Mouse (Mus musculus) forebrain, postnatal 0 days (tissue): ENCODE results near the gene Cgnl1. TPM values are rescaled to one million over a fixed set of nuclear protein-coding genes. Genes with fewer than 3 reads are reported as not detected.

Experiments used
- ATAC-seq: fragments of 200-750 bp; cut with Nextera tagmentation; 2 replicates; pipeline ENCODE4 v1.8.0; 2017; ENCODE audit warnings: mild to moderate bottlenecking, moderate library complexity
- DNase-seq: peaks from one replicate; pipeline ENCODE4 v3.0.0-alpha.2; 2015
- H3K27ac ChIP-seq: fragments of 300-500 bp; sonication (generic); 2 replicates; pipeline ENCODE4 v1.5.1; 2014; ENCODE audit warnings: low read depth, mild to moderate bottlenecking, antibody characterized with exemption, low read length, moderate library complexity, mixed read lengths
- H3K27me3 ChIP-seq: fragments of 300-500 bp; sonication (generic); 2 replicates; pipeline ENCODE4 v1.6.1; 2014; ENCODE audit warnings: mild to moderate bottlenecking, low read length, mixed read lengths; ENCODE audit not compliant: insufficient read depth
- H3K36me3 ChIP-seq: fragments of 300-500 bp; sonication (generic); 2 replicates; pipeline ENCODE4 v1.6.1; 2014; ENCODE audit warnings: mild to moderate bottlenecking, moderate library complexity; ENCODE audit not compliant: insufficient read depth
- H3K4me1 ChIP-seq: fragments of 300-500 bp; sonication (generic); 2 replicates; pipeline ENCODE4 v1.6.1; 2014; ENCODE audit warnings: antibody characterized with exemption; ENCODE audit not compliant: insufficient read depth
- H3K4me2 ChIP-seq: fragments of 300-500 bp; sonication (generic); 2 replicates; pipeline ENCODE4 v1.6.1; 2014; ENCODE audit warnings: low read depth, mild to moderate bottlenecking, moderate library complexity
- H3K4me3 ChIP-seq: fragments of 300-500 bp; sonication (generic); 2 replicates; pipeline ENCODE4 v1.5.1; 2014; ENCODE audit warnings: low read depth, low read length, mixed read lengths
- H3K9ac ChIP-seq: fragments of 300-500 bp; sonication (generic); 2 replicates; pipeline ENCODE4 v1.6.1; 2014; ENCODE audit warnings: mild to moderate bottlenecking
- H3K9me3 ChIP-seq: fragments of 300-500 bp; sonication (generic); 2 replicates; pipeline ENCODE4 v1.6.1; 2016; ENCODE audit warnings: low read length
- CTCF ChIP-seq: sonication (generic); IDR thresholded peaks from 2 replicates; pipeline ENCODE4 v1.5.1; 2016; ENCODE audit warnings: antibody characterized with exemption, control low read depth, low read depth
- WGBS: fragments of 180-500 bp; shearing (Covaris S2); extraction: QIAGEN DNeasy Blood & Tissue Kit; methylation state at CpG from one replicate; pipeline ENCODE4 v1.1.7; 2014; 5-methylcytosine and 5-hydroxymethylcytosine counted together
- polyA plus RNA-seq: library from polyadenylated mRNA; unstranded; fragments of >200 nt; fragmentation: Nextera tagmentation; extraction: Ambion mirVana; gene quantifications from 2 replicates; pipeline ENCODE4 v1.2.1, GENCODE M21; 2015
- total RNA-seq: library from RNA; depleted of rRNA; stranded (reverse); fragments of >200 nt; gene quantifications from 2 replicates; pipeline ENCODE4 v1.2.3, GENCODE M21; 2014

Cgnl1 gene
- total and polyA plus RNA-seq, 2 experiments from 2014 or later, result 5.0 to 8.5 TPM

GRCm38 (mm10) chr9:71666432-71666831 lies 105.0 kb downstream of the Cgnl1 start:
- H3K4me3 ChIP-seq, result no peak overlapping the region
- no peak overlapping the region for H3K27ac ChIP-seq
- no peaks in the 10 kb centered on the region for H3K36me3 ChIP-seq
- no peaks in the 10 kb centered on the region for H3K27me3 ChIP-seq
- H3K9me3 ChIP-seq, result no peaks in the 10 kb centered on the region
- no peaks in the 10 kb centered on the region for H3K4me1 ChIP-seq
- H3K4me2 ChIP-seq, result no peak overlapping the region
- TF ChIP-seq CTCF, result no peak
- no peak for DNase-seq
- ATAC-seq, result no peak
- no peak overlapping the region for H3K9ac ChIP-seq
- 77% methylated on average over 6 of the region's 6 CpGs for WGBS

- H3K4me2 ChIP-seq, result no peak overlapping the region
- no peak overlapping the region for H3K9ac ChIP-seq
- no peaks in the 10 kb centered on the region for H3K9me3 ChIP-seq
- TF ChIP-seq CTCF, result no peak
- no peaks in the 10 kb centered on the region for H3K27me3 ChIP-seq
- WGBS, result 93% methylated on average over 3 of the region's 3 CpGs
- H3K4me1 ChIP-seq, result no peaks in the 10 kb centered on the region
- no peak overlapping the region for H3K27ac ChIP-seq
- no peaks in the 10 kb centered on the region for H3K36me3 ChIP-seq
- no peak overlapping the region for H3K4me3 ChIP-seq
- ATAC-seq, result no peak
- no peak for DNase-seq
These were observed 105.9 kb downstream of the Cgnl1 start for GRCm38 (mm10) chr9:71665493-71665892.

GRCm38 (mm10) chr9:71664855-71665254 lies 106.5 kb downstream of the Cgnl1 start:
- WGBS, result 84% methylated on average over 3 of the region's 3 CpGs
- no peak for TF ChIP-seq CTCF
- H3K4me2 ChIP-seq, result no peak overlapping the region
- DNase-seq, result no peak
- H3K9me3 ChIP-seq, result no peaks in the 10 kb centered on the region
- H3K27ac ChIP-seq, result no peak overlapping the region
- no peak overlapping the region for H3K4me3 ChIP-seq
- no peaks in the 10 kb centered on the region for H3K27me3 ChIP-seq
- H3K9ac ChIP-seq, result no peak overlapping the region
- ATAC-seq, result no peak
- H3K36me3 ChIP-seq, result no peaks in the 10 kb centered on the region
- H3K4me1 ChIP-seq, result no peaks in the 10 kb centered on the region

- H3K4me3 ChIP-seq, result no peak overlapping the region
- DNase-seq, result no peak
These were observed 107.8 kb downstream of the Cgnl1 start for GRCm38 (mm10) chr9:71663421-71664217.

GRCm38 (mm10) chr9:71660540-71660939 lies 110.9 kb downstream of the Cgnl1 start:
- no peak for TF ChIP-seq CTCF
- no peak overlapping the region for H3K27ac ChIP-seq
- no peak overlapping the region for H3K4me2 ChIP-seq
- ATAC-seq (no peak), DNase-seq (no peak)
- H3K9me3 ChIP-seq, result no peaks in the 10 kb centered on the region
- H3K4me1 ChIP-seq, result no peaks in the 10 kb centered on the region
- no peaks in the 10 kb centered on the region for H3K36me3 ChIP-seq
- H3K27me3 ChIP-seq, result no peaks in the 10 kb centered on the region
- WGBS, result 75% methylated on average over 9 of the region's 9 CpGs
- H3K9ac ChIP-seq, result no peak overlapping the region
- no peak overlapping the region for H3K4me3 ChIP-seq

More at GRCm38 (mm10) chr9:71663421-71664217, 107.8 kb downstream of the Cgnl1 start:
- 54% methylated on average over 11 of the region's 11 CpGs for WGBS
- no peaks in the 10 kb centered on the region for H3K27me3 ChIP-seq
- H3K36me3 ChIP-seq, result no peaks in the 10 kb centered on the region
- H3K4me1 ChIP-seq, result no peaks in the 10 kb centered on the region
- H3K9ac ChIP-seq, result no peak overlapping the region
- no peaks in the 10 kb centered on the region for H3K9me3 ChIP-seq
- no peak for TF ChIP-seq CTCF
- no peak overlapping the region for H3K4me2 ChIP-seq
- H3K27ac ChIP-seq, result no peak overlapping the region
- no peak for ATAC-seq

- ATAC-seq (no peak), DNase-seq (no peak)
- no peaks in the 10 kb centered on the region for H3K27me3 ChIP-seq
- no peaks in the 10 kb centered on the region for H3K9me3 ChIP-seq
- H3K4me1 ChIP-seq, result no peaks in the 10 kb centered on the region
- no peak overlapping the region for H3K4me2 ChIP-seq
- no peak overlapping the region for H3K27ac ChIP-seq
- no peak for TF ChIP-seq CTCF
- H3K36me3 ChIP-seq, result no peaks in the 10 kb centered on the region
- no peak overlapping the region for H3K4me3 ChIP-seq
- 66% methylated on average over 5 of the region's 5 CpGs for WGBS
- no peak overlapping the region for H3K9ac ChIP-seq
These were observed 111.7 kb downstream of the Cgnl1 start for GRCm38 (mm10) chr9:71659681-71660080.

- no peak for DNase-seq
- no peak overlapping the region for H3K9ac ChIP-seq
- H3K9me3 ChIP-seq, result no peaks in the 10 kb centered on the region
- H3K36me3 ChIP-seq, result no peaks in the 10 kb centered on the region
- no peak overlapping the region for H3K4me2 ChIP-seq
- ATAC-seq, result no peak
- H3K4me3 ChIP-seq, result no peak overlapping the region
- no peaks in the 10 kb centered on the region for H3K27me3 ChIP-seq
- no peaks in the 10 kb centered on the region for H3K4me1 ChIP-seq
- WGBS, result 97% methylated on average over 1 of the region's 1 CpGs
- TF ChIP-seq CTCF, result no peak
- H3K27ac ChIP-seq, result no peak overlapping the region
These were observed 114.2 kb downstream of the Cgnl1 start for GRCm38 (mm10) chr9:71657199-71657598.
